Mouse (Mus musculus) cerebellum, postnatal 4 days (tissue): ENCODE measurements around the gene 5830411N06Rik.

Experiments used
- DNase-seq, 2 experiments: peaks; one replicate each; pipeline ENCODE4 v3.0.0; 2022; ENCODE audit warnings: low spot score in 2 of 2, mixed read lengths in 1 of 2

The 5830411N06Rik gene

GRCm38 (mm10) chr7:140247216-140247615 is at the start of gene 5830411N06Rik:
5830411N06Rik (plus strand) TSS chr7:140247284.
- no peak for DNase-seq

DNA sequence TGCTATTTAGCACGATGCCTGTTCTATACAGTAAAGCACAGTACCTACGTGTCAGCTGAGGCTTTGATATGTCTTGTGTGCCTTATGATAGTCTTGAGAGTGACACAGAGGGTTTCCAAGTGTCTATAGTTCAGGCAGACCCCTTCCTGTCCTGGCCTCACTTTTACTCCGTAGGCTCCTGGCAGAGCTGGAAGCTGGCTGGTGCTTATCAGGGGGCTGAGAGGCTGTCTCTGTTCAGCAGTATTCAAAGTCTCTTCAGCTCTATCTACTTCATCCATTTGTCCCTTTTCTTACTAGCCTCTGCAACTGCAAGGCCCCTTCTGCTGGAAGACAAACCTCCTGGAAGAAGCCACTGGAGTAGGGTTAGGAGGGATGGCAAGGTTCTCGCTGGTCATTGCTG is 46.0 kb upstream of the 5830411N06Rik start:
- no peak for DNase-seq

DNA sequence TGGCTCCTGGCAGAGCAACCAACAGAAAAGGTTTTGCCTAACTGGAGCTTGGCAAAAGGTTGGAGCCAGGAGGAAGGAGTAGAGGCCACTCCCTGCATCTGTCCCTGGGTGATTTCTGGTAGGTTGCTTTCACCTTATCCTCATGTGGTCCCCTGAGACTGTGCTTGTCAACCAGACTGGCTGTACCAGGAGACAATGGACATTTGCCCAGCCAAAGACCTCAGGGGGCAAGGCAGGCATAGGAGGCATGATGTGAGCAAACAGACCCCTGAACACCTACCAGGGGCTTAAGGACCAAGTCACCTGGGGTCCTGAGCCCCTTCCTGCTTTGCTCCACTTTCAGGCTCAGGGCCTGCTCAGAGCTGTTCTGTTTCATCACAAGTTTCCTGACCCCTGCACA is 41.2 kb upstream of the 5830411N06Rik start, which contains the start of gene Olfr524:
Olfr524 (minus strand) TSS at position 101 of the 400 bp plus-strand sequence.
- no peak for DNase-seq

DNA sequence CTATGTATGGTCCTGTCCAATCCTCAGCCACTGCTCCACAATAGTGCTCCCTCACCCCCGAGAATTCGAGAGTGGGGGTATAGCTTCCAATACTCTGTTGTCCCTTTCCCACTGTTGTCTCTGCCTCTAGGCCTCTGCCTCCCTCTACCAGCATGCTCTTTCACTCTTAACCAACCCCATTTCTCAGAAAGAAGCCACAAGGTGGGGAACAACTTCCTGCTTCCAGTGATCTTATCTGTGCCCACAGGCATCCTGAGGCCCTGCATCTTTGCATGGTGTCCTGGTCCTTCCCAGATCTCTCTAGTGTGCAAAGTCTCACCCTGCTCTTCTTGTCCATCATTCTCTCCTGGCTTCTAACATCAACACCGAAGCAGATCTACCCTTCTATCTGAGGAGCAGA is 40.2 kb upstream of the 5830411N06Rik start:
- DNase-seq, result no peak

- DNase-seq, result no peak
These were observed 38.9 kb upstream of the 5830411N06Rik start for GRCm38 (mm10) chr7:140208153-140208552.

GRCm38 (mm10) chr7:140208677-140209076 is 38.4 kb upstream of the 5830411N06Rik start:
- no peak for DNase-seq

GRCm38 (mm10) chr7:140213841-140214240 is 33.2 kb upstream of the 5830411N06Rik start:
- DNase-seq, result no peak

DNA sequence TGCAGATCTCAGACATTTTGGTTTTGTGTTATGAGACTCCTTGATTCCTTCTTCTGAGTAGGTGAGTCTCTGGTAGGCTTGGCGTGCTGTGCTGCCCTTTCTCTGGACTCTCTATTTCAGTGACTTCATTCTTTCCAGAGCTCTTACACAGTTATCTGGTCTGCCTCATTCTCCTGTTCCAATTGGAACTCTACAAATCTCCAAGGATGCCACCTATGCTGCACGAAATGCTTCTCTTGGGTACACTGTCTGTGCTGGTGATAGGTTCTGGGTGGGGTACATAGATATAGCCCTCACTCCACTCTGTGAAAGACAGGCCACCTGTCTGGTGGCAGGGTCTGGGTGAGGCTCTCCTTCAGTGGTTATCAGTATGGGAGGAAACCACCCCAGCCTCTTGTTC is 29.1 kb upstream of the 5830411N06Rik start, which contains the start of gene Cd163l1:
Cd163l1 (plus strand) TSS at position 301 of the 400 bp plus-strand sequence.
- DNase-seq, result no peak

- DNase-seq, result no peak
These were observed 27.8 kb upstream of the 5830411N06Rik start for GRCm38 (mm10) chr7:140219268-140219667.

DNA sequence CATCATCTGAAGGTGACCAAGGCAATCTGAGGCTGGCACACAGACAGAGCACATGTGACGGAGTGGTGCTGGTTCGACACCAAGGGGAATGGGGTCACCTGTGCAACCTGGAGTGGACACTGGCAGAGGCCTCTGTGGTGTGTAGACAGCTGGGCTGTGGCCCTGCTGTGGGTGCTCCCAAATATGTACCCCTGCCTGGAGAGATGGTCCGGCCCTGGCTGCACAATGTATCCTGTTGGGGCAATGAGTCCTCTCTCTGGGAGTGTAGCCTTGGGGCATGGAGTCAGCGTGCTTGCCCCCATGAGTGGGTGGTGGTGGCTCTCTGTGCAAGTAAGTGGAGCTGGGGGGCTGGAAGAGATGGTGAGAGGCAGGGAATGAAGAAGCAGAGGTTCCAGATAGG is 26.7 kb upstream of the 5830411N06Rik start:
- no peak for DNase-seq

DNA sequence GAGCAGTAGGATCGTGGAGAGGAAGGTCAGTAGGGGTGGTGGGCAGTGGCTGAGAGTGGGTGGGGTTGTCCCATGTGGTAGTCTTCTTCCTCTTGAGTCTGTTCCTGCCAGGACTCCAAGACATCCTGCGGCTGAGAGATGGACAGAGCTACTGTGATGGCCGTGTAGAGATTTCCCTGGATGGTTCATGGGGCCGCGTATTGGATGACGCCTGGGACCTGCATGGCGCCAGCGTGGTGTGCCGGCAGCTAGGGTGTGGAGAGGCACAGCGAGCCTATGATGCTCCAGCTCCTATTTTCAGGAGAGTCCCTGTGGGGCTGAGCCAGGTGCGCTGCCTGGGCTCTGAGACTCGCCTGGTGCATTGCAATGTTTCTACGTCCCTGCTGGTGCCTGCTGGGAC is 22.9 kb upstream of the 5830411N06Rik start:
- DNase-seq, result no peak

GRCm38 (mm10) chr7:140228476-140228875 is 18.6 kb upstream of the 5830411N06Rik start:
- DNase-seq, result peak in 1 of 2 experiments; percentile 7

GRCm38 (mm10) chr7:140231026-140231425 is 16.1 kb upstream of the 5830411N06Rik start:
- DNase-seq, result no peak

- no peak for DNase-seq
These were observed 13.4 kb upstream of the 5830411N06Rik start for GRCm38 (mm10) chr7:140233696-140234095.

- DNase-seq, result no peak
These were observed 6.8 kb downstream of the 5830411N06Rik start for GRCm38 (mm10) chr7:140253780-140254299.

GRCm38 (mm10) chr7:140295746-140296145 is 48.7 kb downstream of the 5830411N06Rik start:
- DNase-seq, result no peak

GRCm38 (mm10) chr7:140296876-140297275 is 49.8 kb downstream of the 5830411N06Rik start:
- DNase-seq, result no peak

DNA sequence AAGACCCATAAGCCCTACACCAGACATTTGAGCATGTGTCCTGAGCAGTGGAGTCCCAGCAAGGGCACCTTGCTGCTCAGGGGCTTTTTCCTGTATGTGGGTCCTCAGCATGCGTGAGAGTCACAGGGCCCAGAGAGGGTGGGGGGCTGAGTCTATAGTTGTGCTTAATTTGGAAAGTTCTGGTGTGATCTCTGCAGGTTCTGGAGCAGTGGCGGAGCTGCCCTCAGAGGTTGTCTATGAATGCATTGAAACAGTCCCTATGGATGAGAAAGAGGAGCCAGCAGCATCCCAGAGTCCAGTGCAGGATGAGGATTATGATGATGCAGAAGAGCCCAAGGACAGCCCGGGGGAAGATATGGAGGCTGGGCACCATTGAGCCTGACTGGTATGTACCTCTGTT is 52.3 kb downstream of the 5830411N06Rik start:
- no peak for DNase-seq

GRCm38 (mm10) chr7:140319861-140320385 is 72.8 kb downstream of the 5830411N06Rik start:
- no peak for DNase-seq

GRCm38 (mm10) chr7:140320558-140320957 is 73.5 kb downstream of the 5830411N06Rik start, which contains the start of gene Olfr525:
Olfr525 (plus strand) TSS chr7:140320858.
- DNase-seq, result no peak

DNA sequence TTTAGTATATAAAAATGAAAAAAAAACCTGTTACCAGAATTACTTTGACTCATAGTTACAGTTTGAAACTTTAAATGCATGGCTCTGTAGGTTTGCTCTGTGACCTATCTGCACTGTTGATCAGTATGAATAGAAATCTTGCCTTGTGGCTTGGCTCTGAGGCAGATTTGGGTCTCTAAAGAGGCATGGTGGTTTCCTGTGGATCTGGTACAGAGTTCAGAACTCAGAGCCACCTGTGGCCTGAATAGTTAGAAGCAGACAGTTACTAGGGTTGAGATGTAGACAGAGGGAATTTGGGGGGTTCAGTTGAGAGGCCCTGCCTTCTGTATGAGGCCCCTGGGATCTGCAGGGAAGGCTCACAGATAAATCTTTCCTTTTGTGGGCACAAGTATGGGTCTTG is 74.1 kb downstream of the 5830411N06Rik start:
- no peak for DNase-seq

GRCm38 (mm10) chr7:140329766-140330304 is 82.8 kb downstream of the 5830411N06Rik start:
- no peak for DNase-seq

DNA sequence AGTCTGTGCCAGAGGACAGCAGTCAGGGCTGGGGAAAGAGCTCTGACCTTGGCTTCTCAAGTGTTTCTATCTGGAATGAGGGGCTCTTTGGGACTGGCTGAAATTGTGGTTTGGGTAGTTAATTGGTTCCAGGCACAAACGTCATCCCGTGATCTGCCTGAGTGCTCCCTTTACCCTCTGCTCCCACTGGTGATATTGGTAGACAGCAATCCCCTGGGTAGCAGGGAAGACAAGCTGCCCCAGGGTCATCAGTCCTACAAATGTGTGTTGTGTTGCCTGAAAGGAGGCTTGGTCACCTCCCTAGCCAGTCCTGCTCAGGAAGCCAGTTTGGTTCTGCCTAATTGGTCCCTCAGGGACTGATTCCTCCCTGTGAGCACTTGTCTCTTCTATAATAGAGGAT is 86.6 kb downstream of the 5830411N06Rik start, which contains the start of gene Olfr527:
Olfr527 (plus strand) TSS at position 301 of the 400 bp plus-strand sequence.
- no peak for DNase-seq
